Mouse (Mus musculus): ENCODE measurements around the gene Rps18.

The Rps18 gene

DNA sequence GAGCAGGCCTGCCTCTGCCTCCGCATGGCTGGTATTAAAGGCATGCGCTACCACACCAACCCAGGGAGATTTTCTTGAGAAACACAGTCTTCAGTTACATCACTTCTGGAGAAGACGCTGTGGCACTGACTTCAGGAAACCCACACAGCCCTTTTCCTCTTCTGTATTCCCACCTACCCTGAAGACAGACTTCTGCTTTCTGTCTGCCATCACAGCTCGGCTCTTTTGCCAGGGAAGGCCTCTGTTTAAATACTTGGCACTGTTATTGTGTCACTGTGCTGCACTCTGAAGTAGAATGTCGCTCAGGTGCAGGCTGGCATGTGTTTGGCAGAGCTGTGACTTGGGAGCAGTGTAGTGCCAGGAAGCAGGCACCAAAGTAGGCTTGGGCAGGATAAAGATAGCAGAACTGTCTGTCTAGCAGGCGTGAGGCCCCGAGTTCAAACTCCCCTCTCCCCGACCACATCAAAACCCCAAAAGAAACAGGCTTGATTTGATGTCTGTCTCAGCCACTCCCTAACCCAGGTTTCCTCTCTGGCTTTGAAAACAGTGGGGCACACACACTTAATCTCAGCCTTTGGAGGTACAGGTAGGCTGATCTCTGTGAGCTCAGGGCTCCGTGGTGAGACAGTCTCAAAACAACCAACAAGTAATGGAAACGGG is 8.2 kb downstream of the Rps18 start:
- no peak for DNase-seq (ENCODE audit: low spot score in 2 of 2)

DNA sequence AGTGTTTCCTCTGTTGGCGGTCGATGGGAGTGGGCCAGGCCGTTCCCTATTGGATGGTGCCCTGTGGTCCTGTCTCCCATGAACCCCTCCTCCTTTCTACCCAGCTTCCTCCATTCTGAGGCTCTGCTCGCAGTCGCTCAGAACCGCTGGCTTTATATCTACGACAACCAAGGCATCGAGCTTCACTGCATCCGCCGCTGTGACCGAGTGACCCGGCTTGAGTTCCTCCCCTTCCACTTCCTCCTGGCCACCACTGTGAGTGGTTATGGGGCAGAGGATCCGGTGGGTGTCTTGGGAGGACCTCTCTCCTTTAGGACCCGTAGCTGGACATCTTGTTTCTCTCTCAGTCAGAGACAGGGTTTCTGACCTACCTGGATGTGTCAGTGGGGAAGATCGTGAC is 12.3 kb downstream of the Rps18 start:
- no peak for DNase-seq (ENCODE audit: low spot score in 2 of 2)

- peak in 1 of 2 experiments; percentile 63 for DNase-seq (ENCODE audit: low spot score in 2 of 2)
Measured at GRCm38 (mm10) chr17:33941381-33941780, 14.4 kb downstream of the Rps18 start.

DNA sequence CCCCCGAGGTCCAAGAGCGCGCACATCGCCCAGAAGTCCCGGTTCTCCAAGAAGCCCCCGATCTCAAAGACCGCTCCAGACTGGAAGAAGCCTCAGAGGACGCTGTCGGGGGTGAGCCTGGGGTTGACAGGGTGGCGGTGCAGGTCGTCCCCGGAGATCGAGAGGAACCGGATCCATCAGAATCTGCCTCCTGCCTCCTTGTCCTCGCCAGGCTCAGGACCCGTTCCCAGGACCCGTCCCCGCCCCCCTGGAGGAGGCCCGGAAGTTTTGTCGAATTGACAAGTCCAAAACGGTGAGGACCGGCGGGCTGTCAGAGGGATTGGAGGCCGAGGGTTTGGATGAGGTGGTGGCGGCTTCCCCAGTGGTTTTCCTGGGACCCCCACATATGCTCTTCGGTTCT is 14.8 kb downstream of the Rps18 start:
- DNase-seq (ENCODE audit: low spot score in 2 of 2), result peak in 1 of 2 experiments; percentile 75

DNA sequence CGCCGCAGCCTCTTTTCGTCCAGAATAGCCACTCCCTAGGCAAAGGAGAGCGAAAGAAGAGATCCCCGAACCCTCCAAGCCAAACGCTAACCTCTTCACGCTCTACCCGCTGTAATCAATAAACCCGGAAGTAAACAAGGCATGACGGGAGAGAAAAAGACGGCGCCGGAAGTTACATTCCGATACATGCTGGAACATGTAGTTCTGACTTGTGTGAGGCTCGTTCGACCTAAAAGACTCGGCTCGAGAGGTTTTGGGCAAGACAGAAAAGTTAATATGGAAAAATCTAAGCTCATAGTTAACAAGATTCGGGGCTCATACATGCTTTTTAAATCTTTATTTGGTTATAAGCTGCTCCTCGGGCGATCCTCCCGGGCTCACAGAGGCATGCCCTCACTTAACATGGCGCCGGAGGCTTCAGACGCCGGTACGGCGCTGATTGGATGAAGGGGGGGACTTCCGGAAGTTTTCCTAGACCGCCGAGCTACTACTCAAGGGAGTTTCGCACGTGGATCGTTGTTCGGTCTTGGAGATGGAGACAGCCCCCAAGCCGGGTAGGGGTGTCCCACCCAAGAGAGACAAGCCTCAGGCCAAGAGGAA is 15.5 kb downstream of the Rps18 start, which contains the start of the genes Pfdn6 and Wdr46:
Pfdn6 (minus strand) TSS at position 138 of the 600 bp plus-strand sequence.
Wdr46 (plus strand) TSS at position 455 of the 600 bp plus-strand sequence.
- peak; percentile 84 to 92 for DNase-seq (ENCODE audit: low spot score in 2 of 2)

GRCm38 (mm10) chr17:33938783-33939182 is 17.0 kb downstream of the Rps18 start:
- no peak for DNase-seq (ENCODE audit: low spot score in 2 of 2)

DNA sequence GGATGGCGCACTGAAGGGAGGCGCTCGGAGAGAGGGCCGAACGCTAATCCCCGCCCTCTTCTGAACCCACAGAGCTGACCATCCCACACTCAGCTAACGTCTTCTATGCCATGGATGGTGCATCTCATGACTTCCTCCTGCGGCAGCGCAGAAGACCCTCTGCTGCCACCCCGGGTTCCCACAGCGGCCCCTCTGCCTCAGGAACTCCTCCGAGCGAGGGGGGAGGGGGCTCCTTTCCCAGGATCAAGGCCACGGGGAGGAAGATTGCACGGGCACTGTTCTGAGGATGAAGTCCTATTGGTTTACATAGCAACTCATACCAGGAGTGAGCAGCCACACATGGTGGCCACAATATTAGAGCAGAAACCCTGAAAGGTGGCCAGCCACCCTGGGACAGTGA is 18.8 kb downstream of the Rps18 start:
- DNase-seq (ENCODE audit: low spot score in 2 of 2), result no peak

GRCm38 (mm10) chr17:33935422-33936055 is 20.3 kb downstream of the Rps18 start:
- peak in 1 of 2 experiments; percentile 64 for DNase-seq (ENCODE audit: low spot score in 2 of 2)

GRCm38 (mm10) chr17:33932970-33933369 is 22.8 kb downstream of the Rps18 start:
- peak in 1 of 2 experiments; percentile 60 for DNase-seq (ENCODE audit: low spot score in 2 of 2)

DNA sequence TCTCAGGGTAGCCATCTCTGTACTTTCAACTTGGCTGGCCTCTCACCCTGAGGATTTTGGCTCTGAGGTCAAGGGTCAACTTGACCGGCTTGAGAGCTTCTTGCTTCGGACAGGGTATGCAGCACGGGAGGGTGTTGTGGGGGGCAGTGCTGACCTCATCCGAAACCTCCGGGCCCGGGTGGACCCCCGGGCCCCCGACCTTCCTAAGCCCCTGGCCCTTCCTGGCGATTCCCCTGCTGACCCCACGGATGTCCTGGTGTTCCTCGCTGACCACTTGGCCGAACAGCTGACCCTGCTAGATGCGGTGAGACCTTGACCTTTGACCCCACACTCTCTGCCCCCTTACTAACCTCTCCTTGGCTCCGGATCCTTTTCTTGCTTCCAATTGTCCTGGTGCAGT is 23.4 kb downstream of the Rps18 start:
- DNase-seq (ENCODE audit: low spot score in 2 of 2), result peak in 1 of 2 experiments; percentile 63

- DNase-seq (ENCODE audit: low spot score in 2 of 2), result peak in 1 of 2 experiments; percentile 65
Measured at GRCm38 (mm10) chr17:33931947-33932346, 23.9 kb downstream of the Rps18 start.

GRCm38 (mm10) chr17:33931159-33931866 is 24.5 kb downstream of the Rps18 start:
- peak in 1 of 2 experiments; percentile 67 for DNase-seq (ENCODE audit: low spot score in 2 of 2)

DNA sequence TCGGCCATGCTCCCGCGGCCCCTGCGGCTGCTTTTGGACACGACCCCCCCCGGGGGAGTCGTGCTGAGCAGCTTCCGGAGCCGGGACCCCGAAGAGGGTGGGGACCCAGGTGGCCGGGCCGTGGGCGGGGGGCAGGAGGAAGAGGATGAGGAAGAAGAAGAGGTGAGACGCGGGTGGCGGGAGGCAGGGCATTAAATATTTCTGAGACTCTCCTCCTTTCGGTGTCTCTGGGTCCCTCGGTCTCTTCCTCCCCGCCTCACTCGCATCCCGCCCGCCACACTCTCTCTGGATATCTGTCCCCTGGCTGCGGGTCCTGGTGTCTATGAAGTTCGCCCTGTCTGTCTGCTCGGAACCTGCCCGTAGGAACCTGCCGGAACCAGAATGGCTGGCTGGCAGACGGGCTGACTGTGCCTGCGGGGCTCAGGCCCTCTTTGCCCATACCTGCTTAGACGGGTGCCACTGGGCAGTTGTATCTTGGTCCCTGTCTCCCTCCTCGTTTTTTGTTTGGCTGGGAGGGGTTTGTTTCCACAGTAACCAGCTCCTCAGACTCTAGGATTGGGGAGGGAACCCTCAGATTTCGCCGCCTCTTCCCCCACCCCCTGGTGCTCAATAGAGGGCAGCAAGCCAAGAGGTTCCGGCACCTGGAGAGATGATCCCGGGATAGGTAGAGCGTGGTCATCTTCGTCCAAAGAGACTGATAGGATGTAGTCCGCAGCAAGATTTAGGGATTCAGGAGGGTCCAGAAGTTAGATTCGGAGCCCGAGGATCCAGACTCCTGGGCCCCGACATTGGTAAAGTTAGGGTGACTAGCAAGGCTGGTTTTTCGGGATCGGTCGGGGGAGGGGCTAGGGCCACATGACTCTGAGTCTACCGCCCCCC is 25.3 kb downstream of the Rps18 start:
- peak in 1 of 2 experiments; percentile 82 for DNase-seq (ENCODE audit: low spot score in 2 of 2)

DNA sequence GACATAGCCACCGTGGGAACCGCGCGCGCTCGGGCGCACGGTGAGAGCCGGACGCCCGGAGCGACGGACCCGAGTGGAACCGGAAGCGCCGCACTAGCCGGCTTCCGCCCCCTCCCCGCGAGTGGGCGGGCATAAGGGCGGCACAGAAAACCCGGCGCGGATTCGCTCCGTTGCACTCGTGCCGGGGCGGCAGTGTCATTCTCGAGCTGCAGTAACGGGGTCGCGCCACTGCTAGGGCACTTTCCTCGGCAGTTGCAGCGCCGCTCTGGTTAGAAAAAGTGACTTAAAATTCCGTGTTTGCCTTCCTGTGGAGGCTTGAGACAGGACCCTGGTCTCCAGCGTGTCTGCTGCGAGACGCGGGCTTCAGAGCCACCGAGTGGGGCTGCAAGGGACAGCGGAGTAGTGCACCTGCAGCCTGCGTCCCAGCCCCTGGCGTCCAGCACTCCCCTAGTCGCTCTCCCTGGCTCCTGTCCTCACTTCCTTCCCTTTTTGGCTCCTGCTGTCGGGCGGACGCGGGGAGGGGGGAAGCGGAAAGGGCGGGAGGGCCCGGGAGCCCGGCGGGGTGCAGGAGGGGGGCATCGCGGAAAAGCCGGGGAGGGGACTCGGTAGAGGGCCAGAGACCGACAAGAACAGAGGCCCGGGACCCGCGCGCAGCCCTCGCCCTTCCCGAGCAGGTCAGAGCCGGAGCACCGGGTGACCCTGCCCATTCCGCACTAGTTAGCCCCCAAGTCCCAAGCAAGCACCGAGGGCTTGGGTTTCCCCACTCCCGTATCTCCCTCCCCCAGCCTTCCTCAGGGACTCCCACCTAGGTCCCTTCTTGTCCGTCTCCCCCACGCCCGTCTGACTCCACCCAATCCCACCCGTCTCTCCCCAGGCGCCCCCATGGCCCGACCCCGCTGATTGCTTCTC is 26.2 kb downstream of the Rps18 start, which contains the start of gene Rgl2:
Rgl2 (plus strand) TSS at position 173 of the 909 bp plus-strand sequence.
- peak; percentile 97 to 99 for DNase-seq (ENCODE audit: low spot score in 2 of 2)

DNA sequence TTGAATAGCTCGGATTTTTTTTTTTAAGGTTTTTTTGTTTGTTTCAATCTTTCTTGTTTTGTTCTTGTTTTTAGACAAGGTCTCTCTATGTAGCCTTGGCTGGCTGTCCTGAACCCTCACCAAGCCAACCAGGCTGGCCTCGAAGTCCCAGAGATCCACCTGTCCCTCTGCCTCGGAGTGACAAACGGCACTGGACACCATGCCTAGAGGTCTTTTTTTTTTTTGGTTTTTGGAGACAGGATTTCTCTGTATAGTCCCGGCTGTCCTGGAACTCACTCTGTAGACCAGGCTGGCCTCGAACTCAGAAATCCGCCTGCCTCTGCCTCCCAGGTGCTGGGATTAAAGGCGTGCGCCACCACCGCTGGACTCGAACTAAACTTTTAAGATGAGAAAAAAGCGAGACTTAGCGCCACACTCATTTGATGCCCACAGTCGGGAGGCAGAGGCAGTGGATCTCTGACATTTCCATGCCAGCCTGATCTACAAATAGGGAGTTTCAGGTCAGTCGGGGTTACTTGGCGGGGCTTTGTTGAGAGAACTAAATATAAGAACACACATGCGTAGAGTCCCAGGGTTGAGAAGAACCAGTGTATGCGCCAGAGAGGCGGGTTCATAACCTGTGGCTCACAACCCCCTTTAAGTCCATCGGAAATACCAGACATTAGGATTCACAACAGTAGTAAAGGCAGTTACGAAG is 27.4 kb downstream of the Rps18 start:
- no peak for DNase-seq (ENCODE audit: low spot score in 2 of 2)

DNA sequence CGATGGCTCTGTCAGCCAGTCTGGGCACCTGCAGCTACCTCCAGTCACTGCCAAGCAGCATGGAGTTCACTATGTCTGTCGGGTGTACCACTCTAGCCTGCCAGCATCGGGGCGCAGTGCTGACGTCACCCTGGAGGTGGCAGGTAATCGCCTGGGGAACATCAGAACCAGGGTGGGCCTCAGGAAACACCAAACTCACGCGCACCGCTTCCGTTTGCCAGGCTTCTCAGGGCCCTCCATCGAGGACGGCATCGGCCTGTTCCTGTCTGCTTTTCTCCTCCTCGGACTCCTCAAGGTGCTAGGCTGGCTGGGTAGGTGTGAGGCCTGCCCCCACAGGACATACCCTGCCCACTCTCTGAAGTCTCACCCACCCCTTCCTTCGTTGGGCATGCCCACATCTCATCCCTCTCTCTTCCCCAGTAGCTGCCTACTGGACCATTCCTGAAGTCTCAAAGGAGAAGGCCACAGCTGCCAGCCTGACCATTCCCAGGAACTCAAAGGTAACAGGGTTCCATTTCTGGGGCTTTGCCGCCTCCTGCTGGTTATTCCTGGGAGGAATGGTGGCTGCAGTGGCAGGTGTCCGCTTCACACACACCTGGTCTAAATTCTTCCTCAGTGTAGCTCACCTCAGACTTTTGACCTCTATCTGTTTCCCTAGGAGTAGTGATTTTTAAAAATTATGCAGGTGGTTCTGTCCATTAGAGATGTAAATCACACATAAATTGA is 29.4 kb downstream of the Rps18 start:
- peak in 1 of 2 experiments; percentile 69 for DNase-seq (ENCODE audit: low spot score in 2 of 2)

GRCm38 (mm10) chr17:33925406-33926116 is 30.2 kb downstream of the Rps18 start:
- DNase-seq (ENCODE audit: low spot score in 2 of 2), result no peak
